Mouse (Mus musculus) stomach, embryonic 16.5 days (tissue): ENCODE data around the gene Kcnk2. TPM values are rescaled to one million over a fixed set of nuclear protein-coding genes. Genes with fewer than 3 reads are reported as not detected.
A peak's percentile ranks its signal among the peaks of the same experiment; 100 is the strongest.

ENCODE experiments used
- ATAC-seq: fragments of 200-750 bp; cut with Nextera tagmentation; 2 replicates; pipeline ENCODE4 v1.8.0; 2017; ENCODE audit warnings: moderate number of reproducible peaks, moderate TSS enrichment; ENCODE audit not compliant: insufficient read depth, low FRiP score
- H3K27ac ChIP-seq: fragments of 300-500 bp; sonication (generic); 2 replicates; pipeline ENCODE4 v1.5.1; 2014; ENCODE audit warnings: low read length
- H3K27me3 ChIP-seq: fragments of 300-500 bp; sonication (generic); 2 replicates; pipeline ENCODE4 v1.6.1; 2014; ENCODE audit warnings: low read length, control low read depth, mixed read lengths; ENCODE audit not compliant: control insufficient read depth, insufficient read depth
- H3K36me3 ChIP-seq: fragments of 300-500 bp; sonication (generic); 2 replicates; pipeline ENCODE4 v1.6.1; 2014; ENCODE audit warnings: low read length; ENCODE audit not compliant: control insufficient read depth, insufficient read depth
- H3K4me1 ChIP-seq: fragments of 300-500 bp; sonication (generic); 2 replicates; pipeline ENCODE4 v1.6.1; 2014; ENCODE audit warnings: low read length, control low read depth, mixed read lengths; ENCODE audit not compliant: control insufficient read depth, insufficient read depth
- H3K4me2 ChIP-seq: fragments of 300-500 bp; sonication (generic); 2 replicates; pipeline ENCODE4 v1.6.1; 2014; ENCODE audit warnings: low read depth, low read length, mixed read lengths
- H3K4me3 ChIP-seq: fragments of 300-500 bp; sonication (generic); replicated peaks from 2 replicates; pipeline ENCODE4 v1.5.1; 2014; ENCODE audit warnings: mild to moderate bottlenecking, low read length
- H3K9ac ChIP-seq: fragments of 300-500 bp; sonication (generic); 2 replicates; pipeline ENCODE4 v1.6.1; 2014; ENCODE audit warnings: low read length
- H3K9me3 ChIP-seq: fragments of 300-500 bp; sonication (generic); replicated peaks from 2 replicates; pipeline ENCODE4 v1.6.1; 2016; ENCODE audit warnings: low read length, control low read depth; ENCODE audit not compliant: control insufficient read depth
- WGBS: fragments of 180-500 bp; shearing (Covaris S2); extraction: QIAGEN DNeasy Blood & Tissue Kit; methylation state at CpG from one replicate; pipeline ENCODE4 v1.1.7; 2014; 5-methylcytosine and 5-hydroxymethylcytosine counted together
- polyA plus RNA-seq: library from polyadenylated mRNA; unstranded; fragments of >200 nt; fragmentation: Nextera tagmentation; extraction: Ambion mirVana; gene quantifications from 2 replicates; pipeline ENCODE4 v1.2.1, GENCODE M21; 2015

Kcnk2 gene
- polyA plus RNA-seq, 1 experiment from 2014 or later = 2.9 TPM

- no peaks in the 10 kb centered on the region for H3K4me1 ChIP-seq
- no peak overlapping the region for H3K4me3 ChIP-seq
- no peak overlapping the region for H3K4me2 ChIP-seq
- no peaks in the 10 kb centered on the region for H3K27me3 ChIP-seq
- H3K27ac ChIP-seq = no peak overlapping the region
- H3K9me3 ChIP-seq = no peaks in the 10 kb centered on the region
- peak; percentile 58; the same call in 1 of the 2 replicates for ATAC-seq
- H3K9ac ChIP-seq = no peak overlapping the region
- no peaks in the 10 kb centered on the region for H3K36me3 ChIP-seq
- 50% methylated on average over 1 of the region's 1 CpGs for WGBS
These were observed 48.2 kb downstream of the Kcnk2 start for GRCm38 (mm10) chr1:189353887-189354286.

GRCm38 (mm10) chr1:189351804-189352203, 50.3 kb downstream of the Kcnk2 start:
- H3K4me1 ChIP-seq = no peaks in the 10 kb centered on the region
- H3K9ac ChIP-seq = no peak overlapping the region
- H3K36me3 ChIP-seq = no peaks in the 10 kb centered on the region
- no peak for ATAC-seq
- no peaks in the 10 kb centered on the region for H3K27me3 ChIP-seq
- WGBS = 64% methylated on average over 6 of the region's 6 CpGs
- H3K4me2 ChIP-seq = no peak overlapping the region
- no peak overlapping the region for H3K4me3 ChIP-seq
- no peak overlapping the region for H3K27ac ChIP-seq
- H3K9me3 ChIP-seq = no peaks in the 10 kb centered on the region

DNA sequence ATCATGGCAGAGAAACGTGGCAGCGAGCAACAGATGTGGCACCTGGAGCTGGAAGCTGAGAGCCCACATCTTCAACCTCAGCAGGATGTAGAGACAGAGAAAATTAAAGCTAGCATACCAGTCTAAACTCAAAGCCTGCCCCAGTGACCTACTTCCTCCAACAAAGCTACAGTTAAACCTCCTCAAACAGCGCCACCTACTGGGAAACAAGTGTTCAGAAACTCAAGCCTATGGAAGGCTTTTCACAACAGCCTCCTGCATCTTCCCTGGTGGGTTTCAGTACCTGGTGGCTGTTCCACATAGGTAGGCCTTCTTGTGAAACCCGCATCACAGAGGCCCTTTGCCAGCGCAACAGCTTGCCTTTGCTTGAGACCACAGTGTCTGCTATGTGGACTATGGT, 52.9 kb downstream of the Kcnk2 start:
- no peak overlapping the region for H3K9ac ChIP-seq
- no peaks in the 10 kb centered on the region for H3K4me1 ChIP-seq
- 88% methylated on average over 5 of the region's 5 CpGs for WGBS

DNA sequence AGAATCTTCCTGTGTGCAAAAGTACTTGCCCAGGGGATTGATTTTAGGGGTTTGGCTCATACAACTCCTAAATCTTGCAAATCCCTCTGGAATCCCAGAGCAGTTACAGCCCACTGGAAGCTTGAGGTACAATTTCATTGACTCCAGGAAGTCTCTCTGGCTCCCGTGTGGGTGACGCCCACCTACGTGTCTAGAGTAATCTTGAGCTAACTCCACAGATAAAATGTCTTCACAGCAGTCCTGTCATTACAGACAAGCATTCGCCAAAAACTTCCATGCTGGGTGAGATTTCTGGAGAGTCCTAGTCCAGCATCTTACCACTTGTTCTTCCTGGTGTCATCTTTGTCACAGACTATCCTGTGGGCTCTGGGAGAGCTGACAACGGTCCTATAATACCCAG, 56.9 kb downstream of the Kcnk2 start:
- no peak for ATAC-seq

More for the DNA sequence above, 52.9 kb downstream of the Kcnk2 start:
- Histone ChIP-seq H3K4me3 (no peak overlapping the region), H3K4me2 (no peak overlapping the region), H3K36me3 (no peaks in the 10 kb centered on the region), H3K27me3 (0 out of 2 replicates have a peak, but pooled peaks cover 3% of the 10 kb centered on the region), H3K9me3 (no peaks in the 10 kb centered on the region), H3K27ac (no peak overlapping the region)
- ATAC-seq = no peak

DNA sequence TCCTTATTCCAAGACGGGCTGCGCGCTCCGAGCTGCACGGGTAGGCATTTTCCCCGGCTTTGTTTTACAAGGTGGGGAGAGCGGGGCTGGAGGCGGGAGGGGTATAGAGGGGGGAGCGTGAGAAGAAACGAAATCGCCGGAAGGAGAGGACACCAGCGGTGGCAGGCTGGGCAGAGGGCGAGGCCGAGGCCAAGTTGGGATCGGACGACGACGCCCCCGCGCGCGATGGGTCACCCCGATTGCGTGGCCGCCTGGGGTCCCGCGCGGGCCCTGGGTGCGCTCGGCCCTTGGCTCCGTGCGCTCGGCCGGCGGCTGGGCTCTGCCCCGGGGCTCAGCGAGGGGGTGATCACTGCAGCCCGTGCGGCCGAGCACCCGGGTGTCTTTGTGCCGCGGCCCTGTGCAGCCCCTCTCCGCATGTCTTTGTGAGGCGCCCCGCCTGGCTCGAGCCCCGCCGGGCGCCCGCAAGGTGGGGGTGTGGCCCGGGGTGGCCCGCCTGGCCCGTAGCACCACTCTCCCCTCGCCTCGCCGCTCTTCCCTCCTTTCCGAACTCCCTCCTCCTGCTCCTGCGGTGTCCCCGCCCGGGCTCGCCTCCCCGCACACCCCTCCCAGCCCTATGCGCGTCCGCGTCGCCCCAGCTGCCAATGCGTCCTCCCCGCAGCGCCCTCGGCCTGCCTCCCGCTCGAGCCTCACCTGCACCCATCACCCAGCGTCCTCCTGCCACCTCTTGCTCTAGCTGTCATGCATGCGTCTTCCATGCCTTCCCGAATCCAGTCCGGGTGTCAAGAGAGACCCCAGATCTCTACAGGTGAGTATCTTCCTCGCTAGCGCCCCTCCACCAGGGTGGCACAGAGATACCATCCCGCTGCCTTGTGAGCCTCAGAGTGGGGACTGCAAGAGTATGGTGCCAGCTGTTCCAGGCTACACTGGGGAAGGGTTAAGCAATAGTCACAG, 58.5 kb downstream of the Kcnk2 start:
- H3K4me3 ChIP-seq = peak overlapping the region; percentile 63
- H3K36me3 ChIP-seq = no peaks in the 10 kb centered on the region
- peaks cover 16% of the 10 kb centered on the region for H3K27me3 ChIP-seq
- H3K4me1 ChIP-seq = peaks cover 6% of the 10 kb centered on the region; the same call in 1 of the 2 replicates
- WGBS = 2% methylated on average over 82 of the region's 82 CpGs
- H3K27ac ChIP-seq = no peak overlapping the region
- H3K9me3 ChIP-seq = no peaks in the 10 kb centered on the region
- peak overlapping the region; percentile 78 for H3K9ac ChIP-seq
- H3K4me2 ChIP-seq = peak overlapping the region; percentile 98
- peak; percentile 83; the same call in 1 of the 2 replicates for ATAC-seq

More for the DNA sequence above, 56.9 kb downstream of the Kcnk2 start:
- Histone ChIP-seq H3K27me3 (peaks cover 16% of the 10 kb centered on the region), H3K4me2 (no peak overlapping the region), H3K9ac (no peak overlapping the region), H3K4me3 (no peak overlapping the region), H3K4me1 (peaks cover 6% of the 10 kb centered on the region; the same call in 1 of the 2 replicates), H3K27ac (no peak overlapping the region), H3K9me3 (no peaks in the 10 kb centered on the region), H3K36me3 (no peaks in the 10 kb centered on the region)
- 75% methylated on average over 5 of the region's 5 CpGs for WGBS

- ATAC-seq = no peak
- no peaks in the 10 kb centered on the region for H3K9me3 ChIP-seq
- H3K4me2 ChIP-seq = peak overlapping the region; percentile 98
- H3K9ac ChIP-seq = peak overlapping the region; percentile 60; the same call in 1 of the 2 replicates
- H3K27me3 ChIP-seq = peaks cover 16% of the 10 kb centered on the region
- 4% methylated on average over 30 of the region's 30 CpGs for WGBS
- H3K4me3 ChIP-seq = peak overlapping the region; percentile 63
- H3K36me3 ChIP-seq = no peaks in the 10 kb centered on the region
- H3K27ac ChIP-seq = no peak overlapping the region
- peaks cover 6% of the 10 kb centered on the region; the same call in 1 of the 2 replicates for H3K4me1 ChIP-seq
These were observed 59.5 kb downstream of the Kcnk2 start for GRCm38 (mm10) chr1:189342416-189343104.

DNA sequence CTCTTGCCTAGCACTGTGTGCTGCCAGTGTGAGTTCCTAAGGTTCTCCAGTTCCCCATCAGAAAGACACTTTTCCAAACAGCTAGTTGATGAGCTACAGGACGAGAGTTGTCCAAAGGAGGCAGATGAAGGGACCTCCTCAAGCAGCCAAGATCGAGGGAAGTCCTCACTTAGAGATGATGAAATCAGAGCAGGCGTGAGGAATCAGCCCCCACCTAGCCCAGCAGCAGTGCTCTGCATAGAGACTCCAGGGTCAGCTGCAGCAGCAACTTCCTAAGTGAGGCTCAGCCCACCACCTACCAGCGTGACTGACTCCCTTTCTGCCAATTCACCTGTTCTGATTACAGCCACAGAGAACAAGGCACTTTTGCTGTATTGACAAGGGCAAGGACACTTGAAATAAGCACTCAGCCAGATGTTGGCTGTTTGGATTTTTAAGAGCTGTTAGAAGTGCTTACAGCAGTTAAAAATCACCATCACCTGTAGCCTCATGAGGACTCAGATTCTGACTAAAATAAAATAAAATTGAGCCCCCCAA, 60.6 kb downstream of the Kcnk2 start:
- Histone ChIP-seq H3K27me3 (peaks cover 16% of the 10 kb centered on the region), H3K4me3 (no peak overlapping the region), H3K9me3 (no peaks in the 10 kb centered on the region), H3K27ac (no peak overlapping the region), H3K36me3 (no peaks in the 10 kb centered on the region), H3K4me2 (no peak overlapping the region), H3K4me1 (peaks cover 6% of the 10 kb centered on the region; the same call in 1 of the 2 replicates), H3K9ac (no peak overlapping the region)
- no peak for ATAC-seq
- 36% methylated on average over 4 of the region's 4 CpGs for WGBS

DNA sequence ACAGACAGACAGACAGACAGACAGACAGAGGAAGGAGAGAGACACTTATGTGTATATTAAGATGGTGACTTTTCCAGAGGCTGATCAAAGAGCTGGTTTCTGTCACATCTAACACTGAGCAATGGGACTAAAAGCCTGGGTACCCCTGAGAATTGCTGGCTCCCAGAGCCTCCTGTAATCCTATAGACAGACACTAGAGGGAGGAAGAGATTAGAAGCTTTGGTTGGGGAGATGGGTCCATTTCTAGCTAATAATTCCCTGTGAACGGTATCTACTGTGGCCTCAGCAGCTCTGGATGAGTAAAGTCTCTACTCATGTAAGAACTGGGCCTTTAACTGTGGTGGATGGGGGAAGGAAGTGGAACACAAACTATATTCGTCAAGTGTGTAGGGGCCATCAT, 86.2 kb downstream of the Kcnk2 start:
- no peaks in the 10 kb centered on the region for H3K36me3 ChIP-seq
- no peak for ATAC-seq
- H3K4me2 ChIP-seq = no peak overlapping the region
- H3K9me3 ChIP-seq = no peaks in the 10 kb centered on the region
- H3K27me3 ChIP-seq = no peaks in the 10 kb centered on the region
- H3K4me1 ChIP-seq = no peaks in the 10 kb centered on the region
- no peak overlapping the region for H3K4me3 ChIP-seq
- no peak overlapping the region for H3K27ac ChIP-seq
- no peak overlapping the region for H3K9ac ChIP-seq
- 54% methylated on average over 2 of the region's 2 CpGs for WGBS

- H3K36me3 ChIP-seq = no peaks in the 10 kb centered on the region
- no peak overlapping the region for H3K9ac ChIP-seq
- H3K9me3 ChIP-seq = no peaks in the 10 kb centered on the region
- no peaks in the 10 kb centered on the region for H3K27me3 ChIP-seq
- H3K4me1 ChIP-seq = no peaks in the 10 kb centered on the region
- 73% methylated on average over 6 of the region's 6 CpGs for WGBS
- no peak overlapping the region for H3K4me3 ChIP-seq
- no peak overlapping the region for H3K4me2 ChIP-seq
- ATAC-seq = no peak
- H3K27ac ChIP-seq = no peak overlapping the region
These were observed 87.6 kb downstream of the Kcnk2 start for GRCm38 (mm10) chr1:189314495-189314894.
